Mouse (Mus musculus): ENCODE data around the gene Orai3. TPM values are rescaled to one million over a fixed set of nuclear protein-coding genes. Genes with fewer than 3 reads are reported as not detected.

Orai3 gene
- polyA plus RNA-seq, 1 experiment from 2014 or later, result 30.7 TPM

GRCm38 (mm10) chr7:127817776-127818175 lies 48.2 kb downstream of the Orai3 start:
- no peaks in the 10 kb centered on the region for H3K27me3 ChIP-seq
- no peak for ATAC-seq (ENCODE audit: borderline replicate concordance, extremely low read depth, low FRiP score, low TSS enrichment)

GRCm38 (mm10) chr7:127820836-127821509 lies 51.4 kb downstream of the Orai3 start:
- peak overlapping the region; percentile 56 for H3K27ac ChIP-seq
- no peaks in the 10 kb centered on the region for H3K36me3 ChIP-seq
- no peak overlapping the region for H3K9ac ChIP-seq
- H3K4me3 ChIP-seq, result no peak overlapping the region
- ATAC-seq (ENCODE audit: borderline replicate concordance, extremely low read depth, low FRiP score, low TSS enrichment), result no peak
- WGBS, result 43% methylated on average over 13 of the region's 13 CpGs
- no peaks in the 10 kb centered on the region for H3K9me3 ChIP-seq
- H3K27me3 ChIP-seq, result no peaks in the 10 kb centered on the region
- H3K4me2 ChIP-seq, result no peak overlapping the region
- H3K4me1 ChIP-seq, result 0 out of 2 replicates have a peak, but pooled peaks cover 7% of the 10 kb centered on the region

More at GRCm38 (mm10) chr7:127817776-127818175, 48.2 kb downstream of the Orai3 start:
- Histone ChIP-seq H3K27ac (no peak overlapping the region), H3K4me1 (0 out of 2 replicates have a peak, but pooled peaks cover 6% of the 10 kb centered on the region), H3K4me2 (no peak overlapping the region), H3K9ac (no peak overlapping the region), H3K36me3 (no peaks in the 10 kb centered on the region), H3K9me3 (no peaks in the 10 kb centered on the region), H3K4me3 (no peak overlapping the region)
- 78% methylated on average over 5 of the region's 5 CpGs for WGBS

- H3K4me3 ChIP-seq, result no peak overlapping the region
- ATAC-seq (ENCODE audit: borderline replicate concordance, extremely low read depth, low FRiP score, low TSS enrichment), result no peak
- H3K4me1 ChIP-seq, result 0 out of 2 replicates have a peak, but pooled peaks cover 7% of the 10 kb centered on the region
- no peaks in the 10 kb centered on the region for H3K27me3 ChIP-seq
- no peak overlapping the region for H3K9ac ChIP-seq
- 82% methylated on average over 3 of the region's 3 CpGs for WGBS
- no peaks in the 10 kb centered on the region for H3K36me3 ChIP-seq
- H3K9me3 ChIP-seq, result no peaks in the 10 kb centered on the region
- no peak overlapping the region for H3K27ac ChIP-seq
- no peak overlapping the region for H3K4me2 ChIP-seq
Measured at GRCm38 (mm10) chr7:127822494-127822893, 52.9 kb downstream of the Orai3 start.

DNA sequence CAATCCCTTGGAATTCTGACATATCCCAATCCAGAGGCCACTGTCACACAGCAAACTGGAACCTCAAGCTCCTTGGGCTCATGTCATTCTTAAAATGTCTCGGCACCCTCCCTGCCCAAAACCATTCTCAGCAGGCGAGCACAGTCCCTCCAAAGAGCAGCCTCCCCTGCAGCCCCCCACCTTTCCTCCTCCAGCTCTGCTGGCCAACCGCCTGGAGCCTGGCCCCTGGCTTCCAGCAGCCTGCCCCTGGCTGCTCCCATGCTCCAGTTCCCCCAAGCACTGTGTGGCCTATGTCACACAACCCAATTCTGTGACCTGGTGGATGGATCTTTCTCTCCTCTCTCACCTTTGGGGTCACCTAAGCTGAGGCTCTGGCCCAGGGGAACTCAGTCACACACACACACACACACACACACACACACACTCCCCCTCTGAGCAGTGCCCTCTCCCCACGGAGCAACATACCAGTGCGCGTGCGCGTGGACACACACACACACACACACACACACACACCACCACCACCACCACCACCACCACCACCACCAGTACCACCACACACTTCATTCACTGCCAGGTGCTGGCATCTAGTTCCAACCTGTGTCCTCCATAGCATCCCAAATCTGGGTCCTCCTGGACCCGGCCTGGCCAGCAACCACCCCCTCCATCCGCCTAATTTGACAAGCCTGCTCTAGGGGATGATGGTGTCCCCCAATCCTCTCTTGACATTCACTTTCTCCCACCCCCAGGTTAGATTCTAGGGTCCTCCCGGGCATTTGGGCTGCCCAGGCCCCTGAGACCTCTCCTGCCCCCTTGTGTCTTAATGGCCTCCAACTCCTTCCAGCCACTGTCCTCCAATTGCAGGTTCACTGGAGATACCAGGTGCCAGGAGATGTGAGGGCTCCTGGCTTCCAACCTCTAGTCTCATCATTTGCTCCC lies 53.9 kb downstream of the Orai3 start:
- no peaks in the 10 kb centered on the region for H3K36me3 ChIP-seq
- no peaks in the 10 kb centered on the region for H3K27me3 ChIP-seq
- H3K27ac ChIP-seq, result no peak overlapping the region
- 65% methylated on average over 10 of the region's 11 CpGs for WGBS
- no peaks in the 10 kb centered on the region for H3K9me3 ChIP-seq
- 0 out of 2 replicates have a peak, but pooled peaks cover 7% of the 10 kb centered on the region for H3K4me1 ChIP-seq
- H3K9ac ChIP-seq, result no peak overlapping the region
- peak overlapping the region; percentile 89 for H3K4me2 ChIP-seq
- ATAC-seq (ENCODE audit: borderline replicate concordance, extremely low read depth, low FRiP score, low TSS enrichment), result no peak
- peak overlapping the region; percentile 49 for H3K4me3 ChIP-seq

GRCm38 (mm10) chr7:127824176-127824871 lies 54.7 kb downstream of the Orai3 start, which contains the start of the genes Stx4a and Stx1b:
TSS of gene Stx4a (plus strand) at chr7:127824294.
TSS of gene Stx1b (minus strand) at chr7:127824549.
- 0 out of 2 replicates have a peak, but pooled peaks cover 7% of the 10 kb centered on the region for H3K4me1 ChIP-seq
- 4% methylated on average over 35 of the region's 38 CpGs for WGBS
- peak within 1 kb of the TSS; percentile 49 for H3K4me3 ChIP-seq
- no peaks in the 10 kb centered on the region for H3K36me3 ChIP-seq
- no peaks in the 10 kb centered on the region for H3K9me3 ChIP-seq
- H3K27me3 ChIP-seq, result no peaks in the 10 kb centered on the region
- no peak within 1 kb of the TSS for H3K27ac ChIP-seq
- H3K4me2 ChIP-seq, result peak within 1 kb of the TSS; percentile 89
- peak; percentile 50; the same call in 1 of the 2 replicates for ATAC-seq (ENCODE audit: borderline replicate concordance, extremely low read depth, low FRiP score, low TSS enrichment)
- peak within 1 kb of the TSS; percentile 43; the same call in 1 of the 2 replicates for H3K9ac ChIP-seq

Other genes with a start within 250 kb of the Orai3 start
- 4.7 and 7.7 TPM in 2 replicates for gene Tmem265, start 208.4 kb upstream of the Orai3 start, polyA plus RNA-seq (2015; fragmentation: Nextera tagmentation; extraction: Ambion mirVana)
- 34.0 and 40.5 TPM in 2 replicates for gene Phkg2, start 196.5 kb upstream of the Orai3 start, polyA plus RNA-seq (2015; fragmentation: Nextera tagmentation; extraction: Ambion mirVana)
- 12.8 and 15.7 TPM in 2 replicates for gene Ccdc189, start 181.2 kb upstream of the Orai3 start, polyA plus RNA-seq (2015; fragmentation: Nextera tagmentation; extraction: Ambion mirVana)
- 46.9 and 49.0 TPM in 2 replicates for gene Rnf40, start 181.0 kb upstream of the Orai3 start, polyA plus RNA-seq (2015; fragmentation: Nextera tagmentation; extraction: Ambion mirVana)
- gene Zfp629, start 154.0 kb upstream of the Orai3 start, polyA plus RNA-seq (2015; fragmentation: Nextera tagmentation; extraction: Ambion mirVana), result 12.1 and 12.2 TPM in 2 replicates
- 62.3 and 70.1 TPM in 2 replicates for gene Bcl7c, start 60.9 kb upstream of the Orai3 start, polyA plus RNA-seq (2015; fragmentation: Nextera tagmentation; extraction: Ambion mirVana)
- 12.1 and 12.8 TPM in 2 replicates for gene Ctf1, start 57.1 kb upstream of the Orai3 start, polyA plus RNA-seq (2015; fragmentation: Nextera tagmentation; extraction: Ambion mirVana)
- 0.16 and 0.29 TPM in 2 replicates for gene Ctf2, start 37.6 kb upstream of the Orai3 start, polyA plus RNA-seq (2015; fragmentation: Nextera tagmentation; extraction: Ambion mirVana)
- 4.3 and 5.1 TPM in 2 replicates for gene Fbxl19, start 25.3 kb upstream of the Orai3 start, polyA plus RNA-seq (2015; fragmentation: Nextera tagmentation; extraction: Ambion mirVana)
- 23.3 and 24.7 TPM in 2 replicates for gene Setd1a, start 6.9 kb downstream of the Orai3 start, polyA plus RNA-seq (2015; fragmentation: Nextera tagmentation; extraction: Ambion mirVana)
- gene Gm49388, start 15.8 kb downstream of the Orai3 start, polyA plus RNA-seq (2015; fragmentation: Nextera tagmentation; extraction: Ambion mirVana), result not detected in 2 replicates
- 21.1 and 24.3 TPM in 2 replicates for gene Hsd3b7, start 30.8 kb downstream of the Orai3 start, polyA plus RNA-seq (2015; fragmentation: Nextera tagmentation; extraction: Ambion mirVana)
- 42.1 and 43.2 TPM in 2 replicates for gene Stx4a, start 54.5 kb downstream of the Orai3 start, polyA plus RNA-seq (2015; fragmentation: Nextera tagmentation; extraction: Ambion mirVana)
- 1.3 and 1.9 TPM in 2 replicates for gene Stx1b, start 54.7 kb downstream of the Orai3 start, polyA plus RNA-seq (2015; fragmentation: Nextera tagmentation; extraction: Ambion mirVana)
- gene Zfp646, start 106.4 kb downstream of the Orai3 start, polyA plus RNA-seq (2015; fragmentation: Nextera tagmentation; extraction: Ambion mirVana), result 11.0 and 11.3 TPM in 2 replicates
- 17.9 and 21.3 TPM in 2 replicates for gene Zfp668, start 107.0 kb downstream of the Orai3 start, polyA plus RNA-seq (2015; fragmentation: Nextera tagmentation; extraction: Ambion mirVana)
- gene Prss53, start 121.2 kb downstream of the Orai3 start, polyA plus RNA-seq (2015; fragmentation: Nextera tagmentation; extraction: Ambion mirVana), result 1.1 and 1.4 TPM in 2 replicates
- not detected in 2 replicates for gene Gm21974, start 125.6 kb downstream of the Orai3 start, polyA plus RNA-seq (2015; fragmentation: Nextera tagmentation; extraction: Ambion mirVana)
- gene Vkorc1, start 125.8 kb downstream of the Orai3 start, polyA plus RNA-seq (2015; fragmentation: Nextera tagmentation; extraction: Ambion mirVana), result 150 and 156 TPM in 2 replicates
- 134 and 142 TPM in 2 replicates for gene Bckdk, start 134.3 kb downstream of the Orai3 start, polyA plus RNA-seq (2015; fragmentation: Nextera tagmentation; extraction: Ambion mirVana)
- gene Kat8, start 142.7 kb downstream of the Orai3 start, polyA plus RNA-seq (2015; fragmentation: Nextera tagmentation; extraction: Ambion mirVana), result 39.5 and 44.3 TPM in 2 replicates
- gene Prss8, start 160.3 kb downstream of the Orai3 start, polyA plus RNA-seq (2015; fragmentation: Nextera tagmentation; extraction: Ambion mirVana), result 80.0 and 84.5 TPM in 2 replicates
- 11.8 and 13.1 TPM in 2 replicates for gene Prss36, start 176.9 kb downstream of the Orai3 start, polyA plus RNA-seq (2015; fragmentation: Nextera tagmentation; extraction: Ambion mirVana)
- 428 and 443 TPM in 2 replicates for gene Fus, start 197.6 kb downstream of the Orai3 start, polyA plus RNA-seq (2015; fragmentation: Nextera tagmentation; extraction: Ambion mirVana)
- gene Pycard, start 224.1 kb downstream of the Orai3 start, polyA plus RNA-seq (2015; fragmentation: Nextera tagmentation; extraction: Ambion mirVana), result 35.0 and 37.6 TPM in 2 replicates
- gene Trim72, start 234.1 kb downstream of the Orai3 start, polyA plus RNA-seq (2015; fragmentation: Nextera tagmentation; extraction: Ambion mirVana), result 0.10 TPM in 1 of 2 replicates, not detected in the other